Mouse (Mus musculus) C2C12 (cell line): ENCODE data around the gene Plekha6.

Experiments
- CTCF ChIP-seq: IDR thresholded peaks from one replicate; pipeline ENCODE4 v1.5.1; 2011; ENCODE audit not compliant: control insufficient read depth, insufficient read depth, insufficient read length
- MAX ChIP-seq: IDR thresholded peaks from one replicate; pipeline ENCODE4 v1.6.1; 2011; ENCODE audit warnings: mild to moderate bottlenecking, control low read depth

GRCm38 (mm10) chr1:133262628-133263027, 98.6 kb downstream of the Plekha6 start:
- no peak for TF ChIP-seq CTCF
- no peak for TF ChIP-seq MAX
